Mouse (Mus musculus) NIH3T3 (cell line): Measurements from ENCODE around the gene Esrrg.

Experiments
- DNase-seq: peaks from one replicate; pipeline ENCODE4 v3.0.0-alpha.2; 2012; ENCODE audit warnings: low read depth

Gene Esrrg

DNA sequence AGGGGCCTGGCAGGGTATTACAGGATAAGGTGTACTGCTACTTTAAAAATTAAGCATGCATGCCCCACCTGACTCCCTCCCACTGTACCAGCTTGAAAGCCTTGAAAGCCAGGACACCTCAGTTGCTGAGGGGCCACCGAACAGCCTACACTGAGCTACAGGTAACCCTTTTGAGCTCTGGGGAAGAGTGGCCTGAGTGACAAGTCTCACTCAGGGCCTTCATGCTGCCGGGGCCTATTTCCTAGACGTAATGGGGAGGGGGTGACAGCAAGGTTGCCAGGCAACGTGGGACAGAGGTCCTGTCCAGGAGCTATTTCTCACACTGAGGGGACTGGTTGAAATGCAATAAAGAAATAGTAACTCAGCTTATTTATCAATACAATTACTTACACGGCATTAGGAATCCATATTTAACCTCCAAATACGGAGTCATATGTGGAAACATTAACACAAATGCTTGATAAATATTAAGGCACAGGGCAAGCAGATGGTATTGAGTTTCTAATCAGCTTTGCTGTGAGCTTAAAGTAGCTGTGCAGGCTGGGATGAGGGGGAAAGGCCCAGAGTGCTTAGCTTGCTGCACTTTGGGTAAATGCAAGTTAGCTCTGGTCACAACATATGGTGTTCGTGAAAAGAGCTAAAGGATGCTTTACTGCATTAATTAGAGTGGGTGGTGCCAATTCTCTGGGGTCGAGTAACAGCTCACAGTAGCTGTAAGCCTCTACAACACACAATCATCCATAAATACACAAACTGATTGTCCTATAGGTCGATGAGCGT is 653.5 kb downstream of the Esrrg start, which contains the start of gene Ush2a:
TSS of gene Ush2a (plus strand) at position 121 of the 780 bp plus-strand sequence.
- DNase-seq: no peak
